Mouse (Mus musculus) intestine, embryonic 14.5 days (tissue): ENCODE measurements around the gene Rims3. TPM values are rescaled to one million over a fixed set of nuclear protein-coding genes. Genes with fewer than 3 reads are reported as not detected.

Experiments used
- ATAC-seq: fragments of 200-750 bp; cut with Nextera tagmentation; replicated peaks from 2 replicates; pipeline ENCODE4 v1.8.0; 2017; ENCODE audit warnings: low read depth, moderate number of reproducible peaks, moderate TSS enrichment, moderate library complexity; ENCODE audit not compliant: low FRiP score, low TSS enrichment
- DNase-seq: peaks from one replicate; pipeline ENCODE4 v3.0.0-alpha.2; 2018; ENCODE audit warnings: low spot score
- H3K27ac ChIP-seq: fragments of 300-500 bp; sonication (generic); 2 replicates; pipeline ENCODE4 v1.5.1; 2014; ENCODE audit warnings: low read depth, mild to moderate bottlenecking, control low read depth
- H3K27me3 ChIP-seq: fragments of 300-500 bp; sonication (generic); replicated peaks from 2 replicates; pipeline ENCODE4 v1.6.1; 2014; ENCODE audit warnings: low read length, control low read depth; ENCODE audit not compliant: control insufficient read depth, insufficient read depth
- H3K36me3 ChIP-seq: fragments of 300-500 bp; sonication (generic); 2 replicates; pipeline ENCODE4 v1.6.1; 2014; ENCODE audit warnings: low read length, control low read depth; ENCODE audit not compliant: control insufficient read depth, insufficient read depth
- H3K4me1 ChIP-seq: fragments of 300-500 bp; sonication (generic); replicated peaks from 2 replicates; pipeline ENCODE4 v1.6.1; 2014; ENCODE audit warnings: low read length, control low read depth, mixed read lengths; ENCODE audit not compliant: control insufficient read depth, insufficient read depth
- H3K4me2 ChIP-seq: fragments of 300-500 bp; sonication (generic); 2 replicates; pipeline ENCODE4 v1.6.1; 2014; ENCODE audit warnings: low read length
- H3K4me3 ChIP-seq: fragments of 300-500 bp; sonication (generic); 2 replicates; pipeline ENCODE4 v1.5.1; 2014; ENCODE audit warnings: low read depth, low read length, control low read depth, mixed read lengths
- H3K9ac ChIP-seq: fragments of 300-500 bp; sonication (generic); 2 replicates; pipeline ENCODE4 v1.6.1; 2014; ENCODE audit warnings: mild to moderate bottlenecking, low read length
- H3K9me3 ChIP-seq: fragments of 300-500 bp; sonication (generic); 2 replicates; pipeline ENCODE4 v1.6.1; 2016; ENCODE audit warnings: low read length, control low read depth; ENCODE audit not compliant: control insufficient read depth
- WGBS: fragments of 180-500 bp; shearing (Covaris S2); extraction: QIAGEN DNeasy Blood & Tissue Kit; methylation state at CpG from one replicate; pipeline ENCODE4 v1.1.7; 2014; 5-methylcytosine and 5-hydroxymethylcytosine counted together
- polyA plus RNA-seq: library from polyadenylated mRNA; unstranded; fragments of >200 nt; fragmentation: Nextera tagmentation; extraction: Ambion mirVana; gene quantifications from 2 replicates; pipeline ENCODE4 v1.2.1, GENCODE M21; 2014

Gene Rims3
- polyA plus RNA-seq, 1 experiment from 2014 or later: 2.2 TPM

DNA sequence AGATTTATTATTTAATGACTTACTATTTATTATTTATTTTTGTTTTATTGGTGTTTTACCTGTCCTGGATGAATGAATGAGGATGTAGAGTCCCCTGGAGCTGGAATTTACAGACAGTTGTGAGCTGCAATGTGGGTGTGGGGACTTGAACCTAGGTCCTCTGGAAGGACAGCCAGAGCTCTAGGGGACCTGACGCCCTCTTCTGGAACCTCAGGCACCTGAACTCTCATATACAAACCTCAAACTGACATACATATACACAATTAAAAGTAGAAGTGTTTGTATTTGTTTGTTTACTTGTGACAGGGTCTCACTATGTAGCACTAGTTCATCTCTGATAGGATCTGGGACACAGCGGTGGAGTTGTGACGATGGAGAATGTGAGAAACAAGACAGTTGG, 13.3 kb upstream of the Rims3 start:
- no peak for ATAC-seq

GRCm38 (mm10) chr4:120844423-120845082, 10.1 kb upstream of the Rims3 start:
- Histone ChIP-seq H3K9me3 (no peaks in the 10 kb centered on the region), H3K4me2 (no peak overlapping the region), H3K4me3 (no peak overlapping the region), H3K4me1 (no peaks in the 10 kb centered on the region), H3K36me3 (no peaks in the 10 kb centered on the region), H3K27ac (no peak overlapping the region), H3K9ac (no peak overlapping the region), H3K27me3 (no peaks in the 10 kb centered on the region)
- 29% methylated on average over 7 of the region's 7 CpGs for WGBS
- ATAC-seq (no peak), DNase-seq (no peak)

More for the DNA sequence above, 13.3 kb upstream of the Rims3 start:
- no peak overlapping the region for H3K27ac ChIP-seq
- H3K9ac ChIP-seq: no peak overlapping the region
- no peaks in the 10 kb centered on the region for H3K9me3 ChIP-seq
- H3K27me3 ChIP-seq: no peaks in the 10 kb centered on the region
- no peak for DNase-seq
- no peak overlapping the region for H3K4me3 ChIP-seq
- no peaks in the 10 kb centered on the region for H3K4me1 ChIP-seq
- no peak overlapping the region for H3K4me2 ChIP-seq
- H3K36me3 ChIP-seq: no peaks in the 10 kb centered on the region
- 89% methylated on average over 3 of the region's 3 CpGs for WGBS

DNA sequence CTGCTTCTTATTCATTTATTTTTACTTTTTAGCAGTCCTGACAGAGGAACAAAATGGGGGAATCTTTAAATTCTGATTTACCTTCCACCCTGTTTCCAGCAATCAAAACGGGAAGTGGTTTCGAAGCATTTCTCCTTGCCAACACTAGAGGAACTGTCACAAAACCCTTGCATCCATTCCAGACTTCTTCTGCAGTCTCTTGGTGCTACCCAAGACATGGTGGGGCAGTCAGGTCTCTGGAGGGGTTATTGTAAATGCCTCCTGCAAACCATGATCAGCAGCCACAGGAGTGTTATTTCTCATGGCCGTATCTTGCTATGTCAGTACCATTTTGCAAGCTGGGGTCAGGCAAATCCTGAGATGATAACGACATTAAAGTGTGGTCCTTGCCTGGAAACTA, 9.5 kb upstream of the Rims3 start:
- no peak overlapping the region for H3K4me2 ChIP-seq
- H3K36me3 ChIP-seq: no peaks in the 10 kb centered on the region
- ATAC-seq (no peak), DNase-seq (no peak)
- H3K9ac ChIP-seq: no peak overlapping the region
- H3K4me1 ChIP-seq: no peaks in the 10 kb centered on the region
- no peaks in the 10 kb centered on the region for H3K27me3 ChIP-seq
- no peak overlapping the region for H3K4me3 ChIP-seq
- H3K27ac ChIP-seq: no peak overlapping the region
- 66% methylated on average over 4 of the region's 4 CpGs for WGBS
- no peaks in the 10 kb centered on the region for H3K9me3 ChIP-seq

- WGBS: 81% methylated on average over 6 of the region's 6 CpGs
- no peak for DNase-seq
- Histone ChIP-seq H3K4me2 (no peak overlapping the region), H3K4me1 (no peaks in the 10 kb centered on the region), H3K9me3 (no peaks in the 10 kb centered on the region), H3K4me3 (no peak overlapping the region), H3K9ac (no peak overlapping the region), H3K27ac (no peak overlapping the region), H3K27me3 (peaks cover 3% of the 10 kb centered on the region; the same call in 1 of the 2 replicates), H3K36me3 (no peaks in the 10 kb centered on the region)
- no peak for ATAC-seq
These were observed 5.7 kb upstream of the Rims3 start for GRCm38 (mm10) chr4:120848909-120849308.

- no peak overlapping the region for H3K9ac ChIP-seq
- H3K36me3 ChIP-seq: no peaks in the 10 kb centered on the region
- no peak overlapping the region for H3K4me2 ChIP-seq
- H3K27ac ChIP-seq: no peak overlapping the region
- DNase-seq (no peak), ATAC-seq (no peak)
- H3K4me3 ChIP-seq: no peak overlapping the region
- H3K9me3 ChIP-seq: no peaks in the 10 kb centered on the region
- no peaks in the 10 kb centered on the region for H3K4me1 ChIP-seq
- peaks cover 9% of the 10 kb centered on the region; the same call in 1 of the 2 replicates for H3K27me3 ChIP-seq
- WGBS: 64% methylated on average over 11 of the region's 11 CpGs
These were observed 5.2 kb upstream of the Rims3 start for GRCm38 (mm10) chr4:120849451-120849850.

DNA sequence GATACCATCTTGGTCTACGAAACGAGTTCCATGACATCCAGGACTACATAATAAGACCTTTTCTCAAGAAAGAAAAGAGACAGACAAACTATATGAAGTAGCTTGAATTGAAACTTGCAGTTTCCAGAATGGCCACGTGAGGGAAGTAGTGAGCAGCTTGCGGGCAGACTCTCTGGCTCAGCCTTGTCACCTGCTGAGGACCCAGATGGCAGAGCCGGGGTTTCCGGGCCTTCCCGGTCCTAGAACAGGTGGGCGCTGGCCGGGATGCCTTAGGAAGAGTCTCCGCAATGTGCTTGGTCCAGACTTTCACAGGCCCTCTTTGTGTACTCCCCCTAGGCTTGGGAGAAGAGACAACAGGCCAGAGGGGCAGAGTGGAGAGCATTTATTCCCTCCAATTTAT, 3.7 kb upstream of the Rims3 start:
- WGBS: 6% methylated on average over 10 of the region's 10 CpGs
- no peak for ATAC-seq
- H3K9ac ChIP-seq: no peak overlapping the region
- no peak overlapping the region for H3K4me2 ChIP-seq
- H3K27ac ChIP-seq: no peak overlapping the region
- no peaks in the 10 kb centered on the region for H3K4me1 ChIP-seq
- DNase-seq: peak; percentile 93
- no peaks in the 10 kb centered on the region for H3K9me3 ChIP-seq
- no peaks in the 10 kb centered on the region for H3K36me3 ChIP-seq
- no peak overlapping the region for H3K4me3 ChIP-seq
- peaks cover 17% of the 10 kb centered on the region for H3K27me3 ChIP-seq

- Histone ChIP-seq H3K4me2 (peak overlapping the region; percentile 83), H3K9ac (no peak overlapping the region), H3K4me3 (peak overlapping the region; percentile 43), H3K27me3 (peaks cover 21% of the 10 kb centered on the region), H3K27ac (no peak overlapping the region), H3K4me1 (no peaks in the 10 kb centered on the region), H3K36me3 (no peaks in the 10 kb centered on the region), H3K9me3 (no peaks in the 10 kb centered on the region)
- no peak for DNase-seq
- WGBS: 24% methylated on average over 7 of the region's 7 CpGs
- ATAC-seq: no peak
These were observed 894 bp downstream of the Rims3 start for GRCm38 (mm10) chr4:120855360-120856060.

- H3K27me3 ChIP-seq: peaks cover 21% of the 10 kb centered on the region
- WGBS: 40% methylated on average over 5 of the region's 5 CpGs
- ATAC-seq: no peak
These were observed 1.8 kb downstream of the Rims3 start for GRCm38 (mm10) chr4:120856376-120856775.

GRCm38 (mm10) chr4:120859865-120860264, 5.2 kb downstream of the Rims3 start:
- Histone ChIP-seq H3K27me3 (peaks cover 12% of the 10 kb centered on the region), H3K27ac (no peak overlapping the region), H3K4me1 (no peaks in the 10 kb centered on the region), H3K4me2 (no peak overlapping the region), H3K9me3 (no peaks in the 10 kb centered on the region), H3K4me3 (no peak overlapping the region), H3K36me3 (no peaks in the 10 kb centered on the region), H3K9ac (no peak overlapping the region)
- no peak for DNase-seq
- WGBS: 52% methylated on average over 7 of the region's 7 CpGs
- no peak for ATAC-seq

More at GRCm38 (mm10) chr4:120856376-120856775, 1.8 kb downstream of the Rims3 start:
- Histone ChIP-seq H3K27ac (no peak overlapping the region), H3K9me3 (no peaks in the 10 kb centered on the region), H3K4me3 (no peak overlapping the region), H3K36me3 (no peaks in the 10 kb centered on the region), H3K9ac (no peak overlapping the region), H3K4me1 (no peaks in the 10 kb centered on the region), H3K4me2 (no peak overlapping the region)
- no peak for DNase-seq
